Mouse (Mus musculus): ENCODE data around the gene Rtp4.

Rtp4 gene

DNA sequence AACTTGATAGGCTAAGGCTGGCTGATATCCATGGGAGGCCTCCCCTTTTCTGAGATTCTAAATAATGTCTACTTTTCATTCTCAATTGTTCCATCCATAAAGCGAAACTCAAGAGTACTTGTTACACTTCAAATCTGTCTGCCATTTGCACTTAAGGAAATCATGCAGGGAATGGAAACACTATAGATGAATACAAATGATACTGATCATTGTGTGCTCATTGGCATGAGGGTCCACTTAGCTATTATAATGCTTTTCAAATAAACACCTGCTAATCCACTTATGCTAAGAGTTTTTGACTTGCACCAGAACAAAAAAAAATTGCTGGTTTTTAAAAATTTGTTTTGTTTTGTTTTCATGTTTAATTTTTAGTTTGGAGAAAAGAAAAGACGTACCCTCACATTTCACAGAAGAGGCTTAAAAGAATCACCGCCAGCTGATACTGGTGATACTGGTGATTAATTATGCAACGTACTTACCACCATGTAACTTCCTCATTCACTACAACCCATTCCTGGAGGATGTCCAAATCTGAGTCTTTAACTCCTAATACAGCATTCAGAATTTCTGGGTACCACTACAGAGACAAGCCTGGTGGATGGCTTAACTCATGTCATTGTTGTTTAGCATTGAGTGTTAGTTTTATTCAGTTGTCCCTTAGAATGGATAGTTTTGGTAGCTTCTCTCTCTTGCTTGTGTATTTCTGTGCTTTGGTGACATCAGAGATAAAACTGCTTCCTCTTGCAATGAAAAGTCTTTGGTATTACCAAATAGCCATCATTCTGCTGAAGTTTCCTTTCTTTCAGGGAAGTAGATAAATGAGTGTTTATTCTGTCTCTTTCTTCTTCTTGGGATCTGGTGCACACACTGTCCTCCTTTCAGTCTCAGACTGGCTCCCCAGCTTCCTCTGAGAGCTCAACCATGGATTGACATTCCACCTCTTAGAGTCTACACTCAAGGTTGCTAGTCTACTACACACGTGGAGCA is 71.3 kb downstream of the Rtp4 start:
- no peak for DNase-seq (ENCODE audit: low read depth, low spot score)

DNA sequence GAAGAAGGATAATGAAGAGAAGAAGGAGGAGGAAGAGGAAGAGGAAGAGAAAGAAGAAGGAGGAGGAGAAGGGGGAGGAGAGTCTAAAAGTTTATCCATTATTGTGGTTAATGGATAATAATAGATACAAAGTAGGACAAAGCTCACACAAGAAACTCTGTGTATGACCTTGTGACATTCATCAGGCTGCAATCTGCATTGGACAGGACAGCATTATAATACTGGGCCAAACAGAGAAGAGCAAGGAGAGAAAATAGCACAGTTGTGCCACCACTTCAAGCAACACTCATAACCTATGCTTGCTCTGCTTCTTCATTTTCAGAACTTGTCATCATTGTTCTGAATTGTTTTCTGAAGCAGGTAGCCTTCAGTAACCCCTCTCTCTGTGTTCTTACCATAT is 72.4 kb downstream of the Rtp4 start:
- no peak for DNase-seq (ENCODE audit: low read depth, low spot score)

DNA sequence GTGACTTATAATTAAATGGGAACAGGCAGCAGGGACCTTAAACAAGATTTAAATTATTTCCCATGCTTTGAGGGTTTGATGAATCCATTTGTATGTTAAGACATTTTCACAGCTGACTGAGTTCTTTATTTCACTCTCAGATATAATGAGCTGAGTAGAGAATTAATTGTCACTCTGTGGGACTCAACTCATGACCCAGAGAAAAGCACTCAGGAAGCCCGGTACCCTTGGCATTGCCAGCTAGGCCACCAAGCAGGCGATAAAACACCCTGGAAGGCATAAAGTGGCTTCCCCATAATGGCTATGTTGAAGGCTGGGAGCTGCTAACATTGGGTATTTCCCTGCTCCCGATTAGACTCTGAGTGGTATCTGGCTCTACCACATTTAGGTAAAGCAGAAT is 76.6 kb downstream of the Rtp4 start:
- DNase-seq (ENCODE audit: low read depth, low spot score) = no peak

DNA sequence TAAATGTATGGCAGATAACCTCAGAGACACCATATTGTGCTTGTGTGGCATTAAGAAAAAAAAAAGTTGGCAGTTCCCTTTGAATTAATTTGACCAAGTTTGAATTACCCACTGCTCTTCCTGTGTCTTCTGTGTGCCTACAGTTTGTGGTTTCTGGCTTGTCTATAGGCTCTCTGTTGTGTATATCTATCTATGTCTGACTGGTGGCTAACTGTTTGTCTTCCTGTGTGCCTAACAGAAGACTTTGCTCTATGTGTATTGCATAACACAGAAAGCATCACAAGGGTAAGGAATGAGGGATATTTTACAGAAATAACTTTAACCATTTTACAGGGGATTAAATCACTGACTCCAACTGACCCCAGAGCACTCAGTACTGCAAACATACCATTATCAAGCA is 77.9 kb downstream of the Rtp4 start:
- no peak for DNase-seq (ENCODE audit: low read depth, low spot score)

DNA sequence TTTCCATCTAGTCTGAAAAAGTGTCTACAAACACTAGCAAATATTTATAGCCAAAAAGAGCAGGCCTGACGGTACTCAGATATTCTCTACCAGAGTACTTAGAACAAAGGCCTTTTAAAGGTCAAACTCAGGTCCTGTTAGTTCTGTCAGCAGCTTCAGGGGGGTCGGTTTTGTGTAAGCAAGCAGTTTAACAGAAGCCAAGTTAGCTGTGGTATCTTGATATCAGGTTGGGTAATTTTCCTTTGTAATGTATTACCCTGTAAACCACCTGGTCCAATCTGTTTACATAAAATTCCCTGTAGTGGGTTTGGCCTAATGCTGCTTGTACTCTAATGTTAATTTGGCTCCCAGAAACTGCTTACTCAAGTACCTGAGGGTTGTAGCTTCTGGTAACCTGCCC is 86.1 kb downstream of the Rtp4 start:
- DNase-seq (ENCODE audit: low read depth, low spot score) = no peak

DNA sequence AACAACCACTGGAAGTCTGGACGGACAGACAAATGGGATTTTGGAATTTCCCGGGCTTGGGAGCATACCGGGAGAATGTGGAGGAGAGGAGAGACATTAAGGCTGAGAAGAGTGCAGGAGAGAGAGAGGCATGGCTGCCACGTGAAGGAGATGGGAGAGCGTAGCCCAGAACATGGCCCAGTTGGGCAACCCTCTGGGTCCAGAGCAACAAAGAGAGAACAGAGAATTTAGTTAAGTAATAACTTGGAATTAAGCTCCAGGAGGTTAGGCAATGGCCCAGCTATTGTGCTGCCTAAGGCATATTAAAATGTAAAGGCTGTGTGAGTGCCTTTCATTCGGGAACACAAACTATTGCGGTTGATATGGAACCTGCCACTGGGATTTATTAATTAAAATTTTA is 86.6 kb downstream of the Rtp4 start:
- DNase-seq (ENCODE audit: low read depth, low spot score) = no peak

DNA sequence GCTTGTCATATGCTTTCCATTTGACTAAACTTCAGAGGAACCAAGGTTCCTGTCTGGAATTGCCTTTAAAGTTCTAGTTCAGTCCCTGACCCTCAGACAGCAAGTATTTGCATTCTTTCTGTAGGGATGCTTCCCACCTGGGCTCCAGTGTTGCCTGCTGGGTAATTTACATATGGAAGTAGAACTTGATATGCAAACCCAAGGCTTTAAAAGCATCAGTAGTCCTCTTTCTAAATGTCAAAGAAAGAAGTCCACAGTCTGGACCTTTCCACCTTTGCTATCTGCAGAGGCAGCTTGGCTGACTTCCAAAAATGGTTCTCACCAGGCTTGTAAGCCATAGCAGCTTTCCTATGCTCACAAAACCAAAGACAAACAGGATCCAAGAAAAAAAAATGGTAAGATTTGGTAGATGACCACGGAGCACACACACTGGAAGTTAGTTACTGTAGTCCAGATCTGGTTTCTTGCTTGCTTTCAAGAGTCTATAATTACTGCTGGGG is 87.9 kb downstream of the Rtp4 start:
- DNase-seq (ENCODE audit: low read depth, low spot score) = no peak

DNA sequence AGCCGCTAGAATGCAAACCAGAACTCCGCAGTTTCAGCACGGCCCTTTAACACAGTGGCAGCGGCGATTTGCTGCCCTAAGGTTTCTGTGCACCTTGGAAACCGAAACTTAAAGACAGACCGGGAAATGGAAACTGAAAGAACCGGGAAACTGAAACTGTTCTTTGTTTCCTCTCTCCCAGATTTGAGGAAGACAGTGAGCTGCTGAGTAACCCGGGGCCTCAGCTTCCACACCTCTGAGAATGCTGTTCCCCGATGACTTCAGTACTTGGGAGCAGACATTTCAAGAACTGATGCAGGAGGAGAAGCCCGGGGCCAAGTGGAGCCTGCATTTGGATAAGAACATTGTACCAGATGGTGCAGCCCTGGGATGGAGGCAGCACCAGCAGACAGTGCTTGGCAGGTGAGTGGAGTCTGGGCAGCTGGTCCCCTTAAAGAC is 89.7 kb downstream of the Rtp4 start:
- peak; percentile 83 for DNase-seq (ENCODE audit: low read depth, low spot score)

DNA sequence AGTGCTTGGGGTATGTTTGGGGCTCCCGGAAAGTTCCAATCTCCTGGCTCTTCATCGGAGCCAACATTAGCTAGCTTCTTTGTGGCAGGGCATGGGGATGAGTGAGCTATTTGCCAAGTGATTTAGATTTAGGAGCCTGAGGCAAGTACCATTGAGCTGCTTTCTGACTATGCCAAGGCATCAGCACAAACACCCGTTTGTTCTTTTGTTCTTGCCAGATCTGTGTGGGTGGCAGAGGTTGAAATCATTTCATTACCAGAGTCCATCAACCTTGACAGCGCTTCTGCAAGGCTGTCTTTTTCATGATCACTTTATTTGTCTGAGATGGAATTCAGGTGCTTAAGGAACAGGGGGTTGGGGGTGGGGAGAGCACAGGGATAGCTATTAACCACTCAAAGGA is 104.1 kb downstream of the Rtp4 start:
- no peak for DNase-seq (ENCODE audit: low read depth, low spot score)

DNA sequence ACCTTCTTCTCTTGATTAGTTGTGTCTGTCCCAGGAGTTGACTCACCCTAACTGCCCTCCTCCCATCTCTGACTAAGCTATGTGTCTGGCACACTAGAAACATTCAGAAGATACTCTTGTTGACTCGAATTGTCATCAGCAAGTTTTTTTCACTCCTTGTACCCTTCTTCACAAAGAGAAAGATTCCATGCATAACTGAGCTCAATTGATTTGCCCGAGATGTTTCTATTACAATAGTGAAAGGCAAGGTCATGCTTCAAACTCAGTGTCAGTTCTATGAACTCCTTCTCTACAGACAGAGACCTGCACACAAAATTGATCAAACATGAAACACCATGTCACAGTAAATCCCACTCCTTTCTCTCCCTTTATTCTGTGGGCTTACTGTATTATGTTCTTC is 111.4 kb downstream of the Rtp4 start:
- DNase-seq (ENCODE audit: low read depth, low spot score) = no peak

DNA sequence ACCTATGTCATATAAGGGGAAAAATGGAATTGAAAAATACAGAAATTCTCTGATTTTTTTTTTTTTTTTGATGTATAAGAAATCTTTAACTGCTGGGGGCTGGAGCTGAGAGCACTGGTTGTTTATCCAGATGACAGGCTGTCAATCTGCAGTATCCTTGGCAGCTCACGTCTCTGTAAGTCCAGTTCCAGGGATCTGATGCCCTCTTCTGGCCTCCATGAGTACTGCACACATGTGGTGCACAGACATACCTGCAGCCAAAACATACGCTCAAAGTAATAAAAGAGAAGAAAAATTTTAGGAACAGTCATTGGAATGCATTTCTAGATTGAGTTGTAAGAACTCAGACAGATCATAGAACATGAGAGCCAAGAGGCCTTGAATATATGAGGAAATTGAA is 112.6 kb downstream of the Rtp4 start:
- DNase-seq (ENCODE audit: low read depth, low spot score) = no peak

DNA sequence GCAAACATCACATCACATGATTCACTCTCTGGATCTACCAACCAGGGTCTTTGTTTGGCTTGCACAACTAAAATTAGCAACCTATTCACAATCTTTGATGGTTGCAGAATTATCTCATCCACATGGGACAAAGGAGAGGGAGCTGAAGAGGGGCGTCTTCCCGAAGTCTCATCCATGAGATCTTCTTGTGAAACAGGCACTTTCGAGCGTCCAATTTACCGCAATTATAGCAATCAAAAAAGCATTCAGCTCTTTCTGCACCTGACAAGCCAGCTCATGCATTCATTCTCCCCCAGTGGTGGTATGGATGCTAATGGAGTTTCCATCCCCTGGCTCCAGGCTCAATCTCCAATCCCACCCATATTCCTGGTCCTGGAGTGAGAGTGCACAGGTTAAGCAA is 132.9 kb downstream of the Rtp4 start:
- DNase-seq (ENCODE audit: low read depth, low spot score) = no peak

DNA sequence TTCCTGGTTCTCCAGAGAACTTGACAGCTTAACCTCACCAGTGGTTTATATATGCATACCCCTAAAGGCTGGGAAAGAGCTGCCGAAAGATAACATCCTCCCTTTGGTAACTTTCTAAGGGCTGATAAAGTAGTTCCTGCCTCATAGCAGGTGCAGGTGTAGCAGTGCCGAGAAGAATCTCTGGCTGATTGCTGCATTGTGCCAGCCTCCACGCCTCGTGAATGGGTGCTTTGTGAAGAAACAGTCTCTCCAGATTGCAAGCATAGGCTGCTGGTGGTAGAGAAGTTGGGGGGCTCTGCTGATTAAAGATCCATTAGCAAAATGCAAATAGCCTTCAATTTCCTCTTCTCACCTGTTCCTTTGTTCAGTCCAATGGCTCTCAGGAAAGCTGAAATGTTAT is 133.4 kb downstream of the Rtp4 start:
- no peak for DNase-seq (ENCODE audit: low read depth, low spot score)

DNA sequence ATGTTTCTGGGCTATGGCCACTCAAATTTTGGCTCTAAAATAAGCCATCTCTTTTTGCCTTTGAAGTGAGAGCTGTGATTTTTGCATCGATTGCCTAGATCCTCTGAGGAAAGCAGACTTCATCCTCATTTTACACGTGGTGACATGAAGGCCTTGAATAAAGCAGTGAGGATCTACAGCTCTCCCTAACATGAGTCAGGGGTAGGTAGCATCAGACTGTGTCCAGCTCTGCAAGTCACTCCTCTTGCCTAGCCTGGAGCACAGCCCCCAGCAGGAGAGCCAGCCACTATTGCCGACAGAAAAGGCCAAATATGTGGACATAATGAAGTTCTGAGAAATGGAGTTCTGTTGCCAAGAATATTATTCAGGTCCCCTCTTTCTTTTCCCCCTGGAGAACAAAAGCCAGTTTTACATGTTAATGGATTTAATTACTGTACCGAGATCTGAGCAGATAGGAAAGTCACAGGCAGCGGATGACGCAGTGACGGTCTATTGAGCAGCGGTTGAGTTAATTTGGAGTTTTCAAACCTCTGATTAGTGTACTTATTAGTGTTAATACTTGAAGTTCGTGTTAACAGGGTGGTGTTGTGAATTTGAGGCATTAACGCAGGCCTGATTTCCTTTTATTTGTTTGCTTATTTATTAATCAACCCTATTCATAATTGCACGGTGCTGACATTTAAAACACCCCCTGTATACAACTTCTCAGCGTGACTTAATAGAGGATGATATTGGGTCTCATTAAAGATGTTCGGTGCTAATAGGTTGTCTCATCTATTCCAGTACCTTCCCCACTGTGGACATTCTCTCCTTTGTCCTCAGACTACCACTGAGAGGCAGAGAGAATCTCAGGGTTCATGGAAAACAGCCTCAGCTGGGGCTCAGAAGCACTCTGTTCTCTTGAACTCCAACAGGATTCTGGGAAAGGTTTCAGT is 139.8 kb downstream of the Rtp4 start:
- DNase-seq (ENCODE audit: low read depth, low spot score) = no peak
